In genomic region chr11:55011440-55011839, GRCm38 (mm10) we compare ENCODE assay signal across 11 mouse cellular contexts.
"Had no signal": no experiment of that assay in that cellular context is flagged by ENCODE, and none has a peak within 500 bp of the region (broad histone marks: within the 10 kb centered on the region; RNA-seq: fewer than 3 reads in every experiment).

No protein-coding gene starts in this region.

- DNase-seq: kidney, adult 18-20 months; kidney, postnatal 10 days; kidney, postnatal 4 days; liver, embryonic 13.5 days; liver, postnatal 0 days; right cerebral cortex, postnatal 4 days; spleen, adult 18-20 months had no signal

- H3K4me3 ChIP-seq: left cerebral cortex, adult 2 months; limb, embryonic 15.5 days; liver, embryonic 13.5 days; midbrain, embryonic 13.5 days; neural tube, embryonic 15.5 days had no signal

- ATAC-seq: liver, postnatal 0 days; midbrain, embryonic 13.5 days had no signal
